Mouse (Mus musculus): ENCODE data around the gene Fignl1.

DNA sequence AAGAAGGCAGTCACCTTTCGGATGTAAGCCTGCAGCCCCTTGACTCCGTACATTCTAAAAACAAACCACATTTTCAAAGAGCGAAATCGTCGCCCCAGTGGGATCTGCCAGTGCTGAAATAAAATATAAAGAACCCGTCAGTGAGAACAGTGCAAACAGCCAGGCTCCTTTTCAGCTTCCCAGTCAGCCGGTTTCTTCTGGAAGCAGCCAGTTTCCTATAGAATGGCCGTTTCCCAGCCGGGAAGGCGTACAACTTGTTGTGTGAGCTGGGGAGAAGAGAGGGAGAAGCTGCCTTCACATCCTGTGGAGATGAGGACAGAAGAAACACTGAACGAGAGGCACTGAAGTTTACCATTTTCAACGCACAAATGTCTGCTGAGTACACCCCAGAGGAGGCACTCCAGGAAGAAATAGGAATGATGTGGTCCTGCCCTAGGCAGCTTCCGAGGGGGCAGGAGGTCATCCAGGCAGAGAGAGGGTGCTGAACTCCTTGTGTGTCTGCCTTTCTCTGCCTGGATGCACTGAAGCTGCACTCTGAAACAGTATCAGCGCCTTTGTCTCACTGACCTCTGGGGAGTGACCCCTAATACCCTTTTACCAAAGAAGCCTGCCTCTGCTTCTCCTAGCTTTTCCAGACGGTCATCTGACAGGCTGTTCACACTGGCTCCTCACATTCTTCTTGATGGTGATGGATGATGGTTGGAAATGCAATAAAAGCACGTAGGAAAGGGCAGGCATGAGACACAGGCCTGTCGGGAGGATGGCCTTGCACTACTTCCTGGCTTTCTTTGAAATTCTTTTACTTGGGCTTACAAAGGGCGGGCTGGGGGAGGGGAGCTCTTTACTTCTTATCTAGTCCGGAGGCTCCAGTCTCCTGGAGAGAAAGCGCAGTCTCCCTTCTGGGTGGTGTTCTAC is 13.7 kb upstream of the Fignl1 start:
- TF ChIP-seq POLR2A (IDR thresholded peaks at IDR 0.05; ENCODE audit: control insufficient read depth, extremely low read depth, insufficient read depth, low read length, poor library complexity) (no peak), CTCF (IDR thresholded peaks at IDR 0.05; ENCODE audit: borderline replicate concordance, control insufficient read depth, extremely low read depth, insufficient read depth, low read length, poor library complexity) (no peak)

All from thymus, adult 2 months (tissue).